Mouse (Mus musculus) neural tube, embryonic 10.5 days (tissue): ENCODE measurements around the gene Timm29.
"Not testable (repeated sequence)": the region's sequence is repeated elsewhere in the genome, so short reads cannot be mapped to it uniquely, and the experiment has no call there.

Source experiments
- DNase-seq: peaks from one replicate; pipeline ENCODE4 v3.0.0-alpha.2; 2017; ENCODE audit warnings: low spot score; ENCODE audit errors: extremely low spot score

The Timm29 gene

GRCm38 (mm10) chr9:21576286-21576685 is 16.2 kb upstream of the Timm29 start:
- no peak for DNase-seq

DNA sequence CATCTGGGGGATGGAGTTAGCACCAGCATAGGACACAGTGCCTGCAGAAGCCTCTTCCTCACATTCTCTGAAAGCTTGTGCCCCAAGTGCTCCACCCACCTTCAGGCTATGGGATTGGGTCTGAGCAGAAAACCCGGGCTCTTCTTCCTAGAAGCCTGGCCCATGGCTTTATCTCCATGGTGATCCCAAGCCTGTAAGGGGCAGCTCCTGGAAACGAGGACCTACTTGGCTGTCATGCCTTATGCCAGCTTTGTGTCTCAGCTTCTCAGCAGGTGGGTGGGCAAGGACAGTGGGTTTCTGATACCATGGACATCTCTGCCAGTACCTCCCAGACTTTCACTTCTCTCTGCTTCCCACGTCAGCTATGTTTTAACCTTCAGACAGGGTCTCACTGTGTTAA is 14.3 kb upstream of the Timm29 start:
- DNase-seq: no peak

DNA sequence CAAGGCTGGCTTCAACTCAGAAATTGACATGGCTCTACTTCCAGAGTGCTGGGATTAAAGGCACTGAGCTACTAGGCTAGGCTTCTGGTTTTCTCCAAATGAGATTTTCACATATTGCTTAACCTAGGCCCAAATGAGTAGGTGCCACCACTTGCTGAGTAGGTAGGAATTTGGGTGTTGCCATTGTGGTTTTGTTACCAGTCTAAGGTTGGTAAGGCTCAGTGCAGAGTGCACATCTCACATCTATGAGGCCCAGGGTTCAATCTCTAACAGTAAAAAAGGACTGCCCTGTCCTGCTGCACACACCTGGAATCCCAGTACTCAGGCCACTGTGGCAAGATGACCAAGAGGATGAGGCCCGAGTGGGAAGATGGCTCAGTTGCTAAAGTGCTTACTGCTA is 7.1 kb upstream of the Timm29 start:
- no peak for DNase-seq

DNA sequence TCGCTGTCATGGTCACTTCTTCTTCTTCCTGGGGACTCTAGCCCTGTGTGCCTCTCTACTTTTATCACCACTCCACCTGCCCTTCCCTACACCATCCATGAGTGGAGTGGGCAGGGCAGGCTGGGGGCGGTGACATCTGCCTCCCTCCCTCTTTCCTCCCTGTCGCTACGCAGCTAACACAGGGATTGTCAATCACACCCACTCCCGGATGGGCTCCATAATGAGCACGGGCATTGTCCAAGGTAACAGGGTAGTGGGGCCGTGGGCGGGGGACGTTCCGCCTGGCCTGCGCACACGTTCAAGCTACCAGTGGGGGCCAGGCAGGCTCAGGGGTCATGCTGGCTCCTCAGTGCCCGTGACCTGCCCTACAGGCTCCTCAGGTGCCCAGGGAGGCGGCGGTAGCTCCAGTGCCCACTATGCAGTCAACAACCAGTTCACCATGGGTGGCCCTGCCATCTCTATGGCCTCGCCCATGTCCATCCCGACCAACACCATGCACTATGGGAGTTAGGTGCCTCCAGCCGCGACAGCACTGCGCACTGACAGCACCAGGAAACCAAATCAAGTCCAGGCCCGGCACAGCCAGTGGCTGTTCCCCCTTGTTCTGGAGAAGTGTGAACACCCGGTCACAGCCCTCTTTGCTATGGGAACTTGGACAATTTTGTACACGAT is 4.7 kb upstream of the Timm29 start:
- no peak for DNase-seq

DNA sequence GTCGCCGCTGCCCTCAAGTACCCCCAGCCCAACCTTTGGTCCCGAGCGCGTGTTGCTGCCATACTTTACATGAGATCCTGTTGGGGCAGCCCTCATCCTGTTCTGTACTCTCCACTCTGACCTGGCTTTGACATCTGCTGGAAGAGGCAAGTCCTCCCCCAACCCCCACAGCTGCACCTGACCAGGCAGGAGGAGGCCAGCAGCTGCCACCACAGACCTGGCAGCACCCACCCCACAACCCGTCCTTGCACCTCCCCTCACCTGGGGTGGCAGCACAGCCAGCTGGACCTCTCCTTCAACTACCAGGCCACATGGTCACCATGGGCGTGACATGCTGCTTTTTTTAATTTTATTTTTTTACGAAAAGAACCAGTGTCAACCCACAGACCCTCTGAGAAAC is 4.2 kb upstream of the Timm29 start:
- no peak for DNase-seq

DNA sequence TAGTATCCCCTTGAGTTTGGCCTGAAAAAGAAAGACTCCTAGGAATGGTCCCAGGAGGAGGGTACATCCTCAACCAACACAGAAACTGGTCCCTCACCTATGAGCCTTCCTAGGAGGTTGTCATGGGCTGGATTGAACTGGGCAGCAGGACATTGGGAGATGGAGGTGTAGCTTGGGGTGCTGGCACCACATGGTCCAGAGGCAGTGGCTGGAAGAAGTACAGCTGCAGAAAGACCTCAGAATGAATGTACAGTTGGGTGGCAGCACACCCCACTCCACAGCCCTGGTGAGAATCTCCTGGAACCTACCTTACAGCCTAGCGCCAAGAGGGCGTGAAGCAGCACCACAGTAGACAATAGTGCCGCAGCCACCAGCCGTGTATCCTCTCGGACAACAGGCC is 3.0 kb upstream of the Timm29 start:
- DNase-seq: no peak

DNA sequence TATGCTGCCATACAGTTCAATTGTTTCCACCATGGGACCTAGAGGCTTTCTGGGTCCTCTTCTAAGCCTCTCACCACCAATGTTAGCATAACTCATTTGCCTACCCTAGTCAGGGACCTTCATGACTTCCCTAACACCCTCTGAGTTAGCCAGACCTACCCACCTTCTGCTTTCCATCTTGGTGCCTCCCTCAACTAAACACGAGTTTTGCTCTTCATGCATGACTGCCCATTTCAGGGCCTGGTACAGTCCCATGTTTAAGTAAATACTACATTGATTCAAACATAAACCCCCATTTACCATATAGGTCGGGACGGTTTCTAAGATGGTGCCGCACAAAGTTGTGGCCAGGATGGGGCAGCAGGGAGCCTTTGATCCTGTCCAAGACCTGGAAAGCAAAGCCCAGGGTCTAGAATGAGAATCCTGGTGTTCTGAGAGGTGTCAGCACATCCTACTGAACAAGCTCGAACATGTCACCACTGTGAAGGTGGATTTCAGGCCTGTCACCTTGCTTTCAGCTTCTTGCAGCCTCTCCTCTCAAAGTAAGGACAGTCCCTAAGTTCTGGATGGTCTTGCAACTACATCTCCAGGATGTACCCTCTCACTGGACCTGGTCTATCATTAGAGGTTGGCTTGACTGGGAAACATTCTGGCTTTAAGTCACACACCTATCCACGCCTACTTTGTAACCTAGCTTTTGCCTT is 1.2 kb upstream of the Timm29 start:
- DNase-seq: no peak

- no peak for DNase-seq
Measured at GRCm38 (mm10) chr9:21591831-21592702, 455 bp upstream of the Timm29 start.

DNA sequence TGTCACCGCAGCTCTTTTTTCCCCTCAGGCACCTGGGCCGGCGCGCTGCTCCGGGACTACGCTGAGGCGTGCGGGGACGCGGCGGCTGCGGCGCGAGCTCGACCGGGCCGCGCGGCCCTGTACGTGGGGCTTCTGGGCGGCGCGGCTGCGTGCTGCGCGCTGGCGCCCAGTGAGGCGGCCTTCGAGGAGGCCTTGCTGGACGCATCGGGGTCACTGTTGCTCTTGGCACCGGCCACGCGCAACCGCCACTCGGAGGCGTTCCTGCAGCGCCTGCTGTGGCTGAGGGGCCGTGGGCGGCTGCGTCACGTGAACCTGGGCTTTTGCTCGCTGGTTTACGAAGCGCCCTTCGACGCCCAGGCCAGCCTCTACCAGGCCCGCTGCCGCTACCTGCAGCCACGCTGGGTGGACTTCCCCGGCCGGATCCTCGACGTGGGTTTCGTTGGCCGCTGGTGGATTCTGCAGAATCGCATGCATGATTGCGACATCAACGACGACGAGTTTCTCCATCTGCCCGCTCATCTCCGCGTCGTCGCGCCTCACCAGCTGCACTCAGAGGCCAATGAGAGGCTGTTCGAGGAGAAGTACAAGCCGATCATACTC is 700 bp downstream of the Timm29 start:
- DNase-seq: peak; percentile 37

- not testable (repeated sequence) for DNase-seq
Measured at GRCm38 (mm10) chr9:21594350-21594749, 1.8 kb downstream of the Timm29 start.

GRCm38 (mm10) chr9:21594838-21595237 is 2.3 kb downstream of the Timm29 start:
- DNase-seq: no peak

DNA sequence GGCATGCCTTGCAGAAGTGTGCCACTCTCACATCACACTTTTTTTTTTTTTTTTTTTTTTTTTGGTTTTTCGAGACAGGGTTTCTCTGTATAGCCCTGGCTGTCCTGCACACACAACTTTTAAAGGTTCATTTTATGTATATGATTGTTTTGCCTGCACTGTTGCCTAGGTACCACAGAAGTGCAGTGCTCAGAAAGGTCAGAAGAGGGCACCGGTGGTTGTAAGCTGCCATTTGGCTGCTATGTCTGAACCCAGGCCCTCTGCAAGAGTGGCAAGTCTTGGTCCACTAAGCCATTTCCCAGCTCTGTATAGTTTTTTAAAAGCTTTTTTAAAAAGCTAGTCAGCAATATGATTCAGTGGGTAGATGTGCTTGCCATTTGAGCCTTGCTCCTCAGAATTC is 5.7 kb downstream of the Timm29 start:
- DNase-seq: no peak

DNA sequence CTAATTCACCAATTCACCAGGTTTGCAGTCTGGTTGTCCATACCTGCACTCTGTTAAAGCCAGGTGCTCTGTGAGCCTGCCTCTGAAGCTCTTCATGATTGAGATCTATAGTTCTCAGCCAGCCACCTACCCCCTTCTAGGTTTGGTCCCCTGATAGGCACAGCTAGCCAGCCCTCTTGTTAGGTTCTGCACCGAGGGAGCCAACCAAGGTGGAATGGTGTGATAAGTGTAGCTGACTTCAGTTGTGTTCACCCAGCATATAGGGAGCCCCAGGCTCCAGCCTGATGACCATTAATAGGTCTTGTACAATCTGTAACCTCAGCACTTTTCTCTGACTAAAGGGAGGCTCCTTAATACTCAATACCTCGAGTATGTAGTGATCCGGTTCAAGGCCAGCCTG is 7.7 kb downstream of the Timm29 start:
- DNase-seq: no peak

DNA sequence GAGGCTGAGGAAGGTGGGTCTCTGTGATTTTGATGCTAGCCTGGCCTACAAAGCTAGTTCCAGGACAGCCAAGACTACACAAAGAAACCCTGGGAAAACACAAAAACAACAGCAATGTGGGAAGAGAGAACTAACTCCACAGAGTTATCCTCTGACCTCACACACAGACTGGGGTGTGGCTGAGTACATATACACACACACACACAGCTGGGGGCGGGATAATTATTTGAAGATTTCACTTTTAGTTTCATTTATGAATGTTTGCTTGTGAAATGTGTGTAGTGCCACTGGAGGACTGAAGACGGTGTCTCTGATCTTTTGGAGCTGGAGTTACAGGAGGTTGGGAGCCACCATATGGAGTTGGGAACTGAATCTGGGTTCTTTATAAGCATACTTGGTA is 8.6 kb downstream of the Timm29 start:
- no peak for DNase-seq

- peak; percentile 72 for DNase-seq
Measured at GRCm38 (mm10) chr9:21601722-21602399, 9.3 kb downstream of the Timm29 start.

DNA sequence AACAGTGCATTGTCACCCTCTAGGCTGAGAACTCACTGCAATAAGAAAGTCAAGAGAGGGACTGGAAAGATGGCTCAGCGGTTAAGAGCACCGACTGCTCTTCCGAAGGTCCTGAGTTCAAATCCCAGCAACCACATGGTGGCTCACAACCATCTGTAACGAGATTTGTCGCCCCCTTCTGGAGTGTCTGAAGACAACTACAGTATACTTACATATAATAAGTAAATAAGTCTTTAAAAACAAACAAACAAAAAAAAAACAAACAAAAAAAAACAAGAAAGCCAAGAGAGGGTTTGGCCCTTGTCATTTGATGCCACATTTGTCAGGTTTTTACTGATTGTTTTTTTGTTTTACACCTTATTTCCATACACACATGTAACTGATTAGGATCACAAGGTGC is 11.6 kb downstream of the Timm29 start:
- DNase-seq: no peak

DNA sequence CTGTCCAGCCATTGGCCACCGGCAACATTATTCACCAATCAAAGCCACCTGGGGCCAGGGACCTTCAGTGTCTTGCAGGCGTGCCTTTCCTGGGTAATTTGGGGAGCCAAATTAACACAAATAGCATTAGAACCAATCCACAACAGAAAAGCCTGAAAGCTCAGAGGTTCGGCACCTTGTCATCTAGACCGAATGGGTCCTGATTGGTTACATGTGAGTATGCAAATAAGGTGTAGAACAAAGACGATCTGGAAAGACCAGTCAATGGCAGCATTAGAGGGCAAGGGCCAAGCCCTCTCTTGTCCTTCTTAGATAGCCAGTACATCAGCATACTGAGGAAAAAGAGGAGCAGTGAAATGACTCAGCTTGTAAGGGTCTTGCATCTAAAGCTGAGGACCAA is 13.3 kb downstream of the Timm29 start:
- no peak for DNase-seq

- DNase-seq: no peak
Measured at GRCm38 (mm10) chr9:21606648-21607047, 14.1 kb downstream of the Timm29 start.

DNA sequence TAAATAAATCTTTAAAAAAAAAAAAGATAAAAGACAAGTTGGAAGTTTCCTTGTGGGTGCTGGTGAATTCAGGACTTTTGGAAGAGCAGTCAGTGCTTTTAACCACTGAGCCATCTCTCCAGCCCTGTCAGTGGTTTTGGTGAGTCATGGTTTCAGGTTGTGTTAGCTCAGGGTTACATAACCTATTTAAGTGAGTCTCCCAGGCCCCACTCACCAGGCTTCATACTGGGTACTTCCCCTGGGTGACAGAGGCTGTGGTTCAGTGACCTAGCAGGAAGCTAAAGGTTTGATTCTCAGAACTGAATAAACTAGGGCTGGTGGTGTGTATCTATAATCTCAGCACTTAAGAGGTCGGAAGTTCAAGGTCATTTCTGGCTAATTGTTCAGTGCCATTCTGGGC is 17.3 kb downstream of the Timm29 start:
- no peak for DNase-seq

- no peak for DNase-seq
Measured at GRCm38 (mm10) chr9:21614864-21615616, 22.5 kb downstream of the Timm29 start.
